Mouse (Mus musculus): Measurements from ENCODE around the gene Rcl1. TPM values are rescaled to one million over a fixed set of nuclear protein-coding genes. Genes with fewer than 3 reads are reported as not detected.

Rcl1 gene
- polyA plus RNA-seq, 1 experiment from 2014 or later: 54.7 TPM

DNA sequence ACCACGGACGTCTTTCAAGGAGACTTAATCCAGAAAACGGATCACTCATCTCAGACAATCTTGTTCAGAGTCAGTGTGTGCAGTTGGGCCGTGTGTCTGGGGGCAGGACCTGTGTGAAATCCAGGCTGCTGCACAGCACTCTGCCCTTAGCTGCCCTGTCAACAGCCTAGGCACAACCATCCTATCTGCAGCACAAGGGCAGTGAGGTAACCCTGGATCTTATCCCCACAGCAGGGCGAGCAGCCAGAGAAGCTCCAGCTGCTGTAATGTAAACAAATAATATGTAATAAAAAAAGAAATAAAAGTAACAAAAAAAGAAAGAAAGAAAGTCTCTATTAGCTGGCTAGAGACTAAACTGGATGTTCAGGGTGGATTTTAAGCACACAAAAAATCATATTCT lies 32.0 kb upstream of the Rcl1 start:
- no peaks in the 10 kb centered on the region for H3K27me3 ChIP-seq
- no peak overlapping the region for H3K4me2 ChIP-seq (replicated peaks)
- H3K36me3 ChIP-seq: no peaks in the 10 kb centered on the region
- 68% methylated on average over 5 of the region's 5 CpGs for WGBS
- no peak for ATAC-seq (ENCODE audit: low FRiP score, low read depth)
- H3K9ac ChIP-seq: no peak overlapping the region
- H3K4me3 ChIP-seq: no peak overlapping the region
- H3K27ac ChIP-seq: no peak overlapping the region
- no peaks in the 10 kb centered on the region for H3K9me3 ChIP-seq
- peaks cover 23% of the 10 kb centered on the region for H3K4me1 ChIP-seq

DNA sequence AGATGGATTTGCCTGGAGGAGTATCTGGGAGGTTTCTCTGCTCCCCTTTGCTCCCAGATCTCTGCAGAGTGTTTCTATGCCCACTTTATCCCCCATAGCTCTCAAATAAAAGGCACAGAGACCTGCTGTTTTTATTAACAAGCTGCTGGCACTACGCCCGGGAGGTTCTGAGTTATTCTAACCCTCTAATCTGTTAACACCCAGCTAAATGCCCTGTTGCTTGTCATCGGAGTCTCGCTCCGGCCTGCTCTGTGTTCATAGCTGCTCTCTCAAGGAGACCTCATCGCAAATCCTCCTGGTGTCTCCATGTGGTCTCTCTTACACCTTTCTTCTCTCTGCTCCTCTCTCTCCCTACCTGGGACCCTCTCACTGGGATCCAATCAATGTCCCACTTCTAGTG lies 26.4 kb upstream of the Rcl1 start:
- no peak overlapping the region for H3K27ac ChIP-seq
- H3K9ac ChIP-seq: no peak overlapping the region
- H3K4me2 ChIP-seq (replicated peaks): 0 out of 2 replicates have a peak overlapping the region, but pooled peaks have one; percentile 0
- WGBS: 37% methylated on average over 6 of the region's 6 CpGs
- H3K36me3 ChIP-seq: no peaks in the 10 kb centered on the region
- H3K4me1 ChIP-seq: peaks cover 31% of the 10 kb centered on the region
- H3K27me3 ChIP-seq: no peaks in the 10 kb centered on the region
- no peaks in the 10 kb centered on the region for H3K9me3 ChIP-seq
- peak; percentile 32; the same call in 1 of the 2 replicates for ATAC-seq (ENCODE audit: low FRiP score, low read depth)
- no peak overlapping the region for H3K4me3 ChIP-seq

DNA sequence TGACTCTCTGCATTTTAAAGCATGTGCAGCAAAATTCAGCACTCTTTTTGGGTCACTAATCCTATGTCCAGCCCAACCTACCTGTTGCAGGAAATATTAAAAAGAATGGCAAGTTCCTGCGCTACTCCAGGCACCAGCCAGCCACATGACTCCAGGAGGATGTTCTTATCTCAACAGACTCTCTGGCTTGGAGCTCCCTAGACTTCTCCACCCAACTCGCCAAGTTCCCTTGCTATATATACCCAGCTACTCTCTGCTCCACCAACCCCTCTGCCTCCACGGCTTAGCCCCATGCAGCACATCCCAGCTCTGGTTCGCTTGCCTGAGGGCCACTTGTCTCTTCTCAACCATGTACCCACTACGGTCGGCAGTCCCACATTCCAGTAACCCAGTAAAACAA lies 12.5 kb upstream of the Rcl1 start:
- Histone ChIP-seq H3K27ac (no peak overlapping the region), H3K9ac (no peak overlapping the region), H3K4me1 (no peaks in the 10 kb centered on the region), H3K4me2 (replicated peaks) (no peak overlapping the region), H3K27me3 (no peaks in the 10 kb centered on the region), H3K36me3 (no peaks in the 10 kb centered on the region), H3K9me3 (peaks cover under 1% of the 10 kb centered on the region; the same call in 1 of the 2 replicates), H3K4me3 (no peak overlapping the region)
- WGBS: 79% methylated on average over 6 of the region's 6 CpGs
- no peak for ATAC-seq (ENCODE audit: low FRiP score, low read depth)

DNA sequence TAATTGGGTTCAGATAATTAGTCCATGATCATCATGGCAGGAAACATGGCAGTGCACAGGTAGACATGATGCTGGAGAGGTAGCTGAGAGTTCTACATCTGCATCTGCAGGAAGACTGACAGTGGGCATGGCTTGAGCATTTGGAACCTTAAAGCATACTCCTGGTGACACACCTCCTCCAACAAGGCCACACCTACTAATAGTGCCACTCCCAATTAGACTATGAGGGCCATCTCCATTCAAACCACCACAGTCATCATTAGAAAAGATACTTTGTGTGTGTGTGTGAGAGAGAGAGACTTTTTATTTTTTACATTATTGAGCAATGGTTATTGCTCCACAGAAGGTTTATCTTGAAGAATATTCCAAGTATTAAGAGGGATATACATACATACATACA lies 9.0 kb upstream of the Rcl1 start:
- Histone ChIP-seq H3K9me3 (no peaks in the 10 kb centered on the region), H3K4me2 (replicated peaks) (no peak overlapping the region), H3K9ac (no peak overlapping the region), H3K4me1 (no peaks in the 10 kb centered on the region), H3K27ac (no peak overlapping the region), H3K4me3 (no peak overlapping the region), H3K36me3 (no peaks in the 10 kb centered on the region), H3K27me3 (no peaks in the 10 kb centered on the region)
- no peak for ATAC-seq (ENCODE audit: low FRiP score, low read depth)

DNA sequence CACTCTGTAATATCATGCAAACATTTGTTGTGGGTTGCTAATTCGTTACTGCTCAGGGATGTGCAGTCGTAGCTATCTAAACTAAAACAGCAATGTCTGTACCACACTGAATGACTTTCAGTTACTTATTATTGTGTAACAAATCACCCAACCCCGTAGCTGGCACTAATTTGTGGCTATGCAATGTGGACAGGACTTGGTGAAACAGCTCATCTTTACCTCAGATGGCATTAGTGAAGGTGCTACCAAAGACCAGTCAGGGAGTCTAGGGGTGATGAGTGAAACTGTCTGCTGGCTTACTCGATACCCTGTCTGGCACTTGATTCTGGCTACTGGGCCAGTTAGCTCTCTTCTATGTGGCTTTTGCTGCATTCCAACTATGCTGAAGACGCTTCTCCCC lies 2.1 kb upstream of the Rcl1 start:
- Histone ChIP-seq H3K9me3 (no peaks in the 10 kb centered on the region), H3K4me1 (peaks cover 13% of the 10 kb centered on the region), H3K4me2 (replicated peaks) (no peak overlapping the region), H3K27me3 (0 out of 2 replicates have a peak, but pooled peaks cover 3% of the 10 kb centered on the region), H3K36me3 (no peaks in the 10 kb centered on the region), H3K27ac (no peak overlapping the region), H3K4me3 (no peak overlapping the region), H3K9ac (no peak overlapping the region)
- WGBS: 80% methylated on average over 5 of the region's 5 CpGs
- ATAC-seq (ENCODE audit: low FRiP score, low read depth): no peak

DNA sequence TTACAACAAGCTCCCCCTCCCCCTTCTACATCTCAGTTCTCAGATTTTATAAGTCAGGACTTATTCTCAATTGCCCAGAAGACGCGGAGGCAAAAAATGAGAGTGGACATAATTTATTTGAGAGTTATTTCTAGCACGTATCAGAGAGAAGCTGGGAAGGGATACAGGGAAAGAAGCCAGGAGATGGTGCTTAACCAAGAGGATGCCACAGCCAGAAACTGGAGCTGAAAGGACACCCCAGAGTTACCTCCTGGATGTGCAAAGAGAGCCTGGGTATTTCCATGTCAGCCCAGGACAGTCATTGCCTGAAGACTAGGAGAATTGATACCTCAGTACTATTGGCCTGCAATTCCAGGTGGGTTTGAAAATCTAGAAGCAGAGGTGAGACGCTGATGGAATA lies 1.6 kb upstream of the Rcl1 start:
- 74% methylated on average over 4 of the region's 4 CpGs for WGBS

DNA sequence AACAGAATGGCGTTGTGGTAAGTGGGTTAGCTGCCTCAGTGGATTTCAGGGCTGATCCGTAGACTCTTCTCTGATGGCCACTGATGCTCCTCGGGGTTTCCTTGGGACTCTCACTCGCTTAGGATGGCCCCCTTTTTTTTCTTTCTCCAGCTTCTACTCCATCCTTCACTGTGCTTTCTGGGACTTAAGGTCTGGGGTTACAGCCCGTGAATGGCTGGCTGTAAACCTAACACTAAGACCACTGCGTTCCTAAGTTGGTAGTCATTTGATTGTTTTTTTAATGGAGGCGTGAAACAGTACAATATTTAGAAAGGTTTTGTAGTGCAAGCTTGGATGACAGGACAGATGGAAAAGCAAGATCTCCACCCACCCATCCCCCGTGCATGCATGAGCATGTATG lies 914 bp upstream of the Rcl1 start:
- 0 out of 2 replicates have a peak, but pooled peaks cover 3% of the 10 kb centered on the region for H3K27me3 ChIP-seq
- H3K9ac ChIP-seq: peak overlapping the region; percentile 76
- H3K4me3 ChIP-seq: peak overlapping the region; percentile 98
- H3K27ac ChIP-seq: 0 out of 2 replicates have a peak overlapping the region, but pooled peaks have one; percentile 67
- 23% methylated on average over 8 of the region's 8 CpGs for WGBS
- ATAC-seq (ENCODE audit: low FRiP score, low read depth): no peak
- no peaks in the 10 kb centered on the region for H3K36me3 ChIP-seq
- peak overlapping the region; percentile 77 for H3K4me2 ChIP-seq (replicated peaks)
- H3K9me3 ChIP-seq: no peaks in the 10 kb centered on the region
- peaks cover 16% of the 10 kb centered on the region for H3K4me1 ChIP-seq

More for the DNA sequence above, 1.6 kb upstream of the Rcl1 start:
- no peak overlapping the region for H3K4me2 ChIP-seq (replicated peaks)
- no peak overlapping the region for H3K4me3 ChIP-seq
- 0 out of 2 replicates have a peak, but pooled peaks cover 3% of the 10 kb centered on the region for H3K27me3 ChIP-seq
- H3K36me3 ChIP-seq: no peaks in the 10 kb centered on the region
- H3K9ac ChIP-seq: no peak overlapping the region
- H3K4me1 ChIP-seq: peaks cover 16% of the 10 kb centered on the region
- ATAC-seq (ENCODE audit: low FRiP score, low read depth): no peak
- H3K27ac ChIP-seq: no peak overlapping the region
- no peaks in the 10 kb centered on the region for H3K9me3 ChIP-seq

DNA sequence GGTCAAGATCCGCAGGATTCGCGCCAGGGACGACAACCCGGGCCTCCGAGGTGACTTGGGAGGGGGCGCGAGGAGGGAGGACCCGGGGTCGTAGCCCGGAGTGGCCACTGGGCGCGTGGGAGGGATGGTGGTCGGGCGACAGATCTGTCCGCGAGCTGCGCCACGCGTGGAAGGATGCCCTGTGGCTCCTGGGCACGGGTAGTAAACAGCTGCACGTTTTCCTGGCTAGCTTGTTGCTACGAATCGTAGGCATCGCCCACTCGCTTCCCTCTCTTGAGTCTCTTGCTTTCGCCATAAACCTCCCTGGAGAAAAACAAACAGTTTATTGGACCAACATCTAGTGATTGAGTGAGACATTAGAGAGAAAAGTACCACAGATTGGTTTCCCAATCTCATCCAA lies 416 bp downstream of the Rcl1 start:
- 0 out of 2 replicates have a peak, but pooled peaks cover 3% of the 10 kb centered on the region for H3K27me3 ChIP-seq
- peak; percentile 20; the same call in 1 of the 2 replicates for ATAC-seq (ENCODE audit: low FRiP score, low read depth)
- peak overlapping the region; percentile 98 for H3K4me3 ChIP-seq
- peak overlapping the region; percentile 77 for H3K4me2 ChIP-seq (replicated peaks)
- 0 out of 2 replicates have a peak, but pooled peaks cover under 1% of the 10 kb centered on the region for H3K36me3 ChIP-seq
- H3K4me1 ChIP-seq: peaks cover 16% of the 10 kb centered on the region
- whole genome bisulfite sequencing: under 1% methylated on average over 27 of the region's 27 CpGs
- no peak overlapping the region for H3K27ac ChIP-seq
- H3K9ac ChIP-seq: peak overlapping the region; percentile 80
- H3K9me3 ChIP-seq: no peaks in the 10 kb centered on the region

- Histone ChIP-seq H3K9me3 (no peaks in the 10 kb centered on the region), H3K4me2 (replicated peaks) (peak overlapping the region; percentile 77), H3K27me3 (0 out of 2 replicates have a peak, but pooled peaks cover 3% of the 10 kb centered on the region), H3K4me3 (peak overlapping the region; percentile 98), H3K36me3 (peaks cover 5% of the 10 kb centered on the region; the same call in 1 of the 2 replicates), H3K27ac (no peak overlapping the region), H3K4me1 (peaks cover 16% of the 10 kb centered on the region), H3K9ac (peak overlapping the region; percentile 80)
- 12% methylated on average over 13 of the region's 13 CpGs for WGBS
- no peak for ATAC-seq (ENCODE audit: low FRiP score, low read depth)
These were observed 923 bp downstream of the Rcl1 start for GRCm38 (mm10) chr19:29102098-29102497.

DNA sequence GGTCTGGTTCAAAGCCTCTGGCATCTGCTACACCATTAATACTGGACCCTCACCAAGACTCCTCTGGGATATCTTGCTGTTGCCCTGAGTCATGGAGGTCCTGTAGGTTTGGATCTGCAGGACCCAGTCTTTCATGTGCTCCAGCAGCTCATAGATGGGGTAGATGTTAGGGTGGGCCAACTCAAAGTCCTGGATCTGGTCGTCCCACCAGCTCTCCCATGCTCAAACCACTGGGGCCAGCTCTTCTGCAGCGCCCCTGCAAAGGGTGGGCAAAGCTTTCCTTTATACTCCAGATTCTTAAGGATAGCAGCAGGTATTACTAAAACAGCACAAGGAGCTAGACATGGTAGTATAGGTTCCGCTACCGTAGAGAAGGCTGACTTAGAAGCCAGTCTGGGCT lies 4.6 kb downstream of the Rcl1 start:
- 90% methylated on average over 4 of the region's 4 CpGs for WGBS
- peaks cover 7% of the 10 kb centered on the region for H3K4me1 ChIP-seq

DNA sequence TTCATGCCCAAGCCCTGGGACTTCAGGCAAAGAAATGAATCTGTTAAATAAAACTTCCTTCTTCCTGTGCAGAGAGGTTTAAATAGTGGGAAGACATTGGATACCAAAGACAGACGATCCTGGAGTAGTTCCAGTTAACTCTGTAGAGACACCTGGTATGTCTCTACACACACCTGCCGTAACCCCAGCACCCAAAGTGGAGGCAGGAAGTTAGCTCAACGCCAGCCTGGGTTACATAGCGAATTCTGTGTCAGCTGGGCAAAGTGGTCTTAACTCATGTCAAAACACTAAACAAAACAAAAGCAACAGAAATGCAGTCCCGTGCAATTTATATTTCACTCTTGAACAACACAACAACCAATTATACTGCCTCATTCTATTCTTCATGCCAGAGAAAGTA lies 5.1 kb downstream of the Rcl1 start:
- Histone ChIP-seq H3K27ac (no peak overlapping the region), H3K9me3 (no peaks in the 10 kb centered on the region), H3K4me3 (no peak overlapping the region), H3K4me2 (replicated peaks) (no peak overlapping the region), H3K9ac (no peak overlapping the region), H3K36me3 (peaks cover 7% of the 10 kb centered on the region; the same call in 1 of the 2 replicates), H3K4me1 (peaks cover 7% of the 10 kb centered on the region), H3K27me3 (no peaks in the 10 kb centered on the region)
- 88% methylated on average over 5 of the region's 5 CpGs for WGBS
- no peak for ATAC-seq (ENCODE audit: low FRiP score, low read depth)

More for the DNA sequence above, 4.6 kb downstream of the Rcl1 start:
- Histone ChIP-seq H3K36me3 (peaks cover 7% of the 10 kb centered on the region; the same call in 1 of the 2 replicates), H3K4me2 (replicated peaks) (no peak overlapping the region), H3K9ac (no peak overlapping the region), H3K9me3 (no peaks in the 10 kb centered on the region), H3K27me3 (no peaks in the 10 kb centered on the region), H3K27ac (no peak overlapping the region), H3K4me3 (no peak overlapping the region)
- ATAC-seq (ENCODE audit: low FRiP score, low read depth): no peak

DNA sequence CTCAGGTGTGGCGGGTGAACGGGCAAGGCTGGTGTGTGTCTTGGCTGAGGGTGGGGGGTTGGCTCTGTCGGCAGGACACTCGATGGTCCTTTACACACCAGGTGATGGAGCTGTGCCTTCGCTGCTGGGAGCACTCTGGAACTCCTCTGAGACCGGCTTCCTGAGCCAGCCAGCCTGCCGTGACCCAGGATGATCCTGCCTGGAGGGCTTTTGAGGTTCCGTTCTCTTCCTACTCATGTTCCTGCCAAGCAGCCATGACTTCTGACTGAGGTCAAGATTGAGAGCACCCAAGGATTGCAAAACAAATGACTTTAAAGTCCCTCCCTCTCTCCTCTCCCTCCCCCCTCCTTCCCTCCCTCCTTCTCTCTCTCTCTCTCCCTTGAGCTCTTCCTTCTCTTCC lies 11.5 kb downstream of the Rcl1 start:
- Histone ChIP-seq H3K9me3 (no peaks in the 10 kb centered on the region), H3K36me3 (0 out of 2 replicates have a peak, but pooled peaks cover 3% of the 10 kb centered on the region), H3K4me3 (no peak overlapping the region), H3K4me2 (replicated peaks) (no peak overlapping the region), H3K4me1 (no peaks in the 10 kb centered on the region), H3K27ac (no peak overlapping the region), H3K9ac (no peak overlapping the region), H3K27me3 (no peaks in the 10 kb centered on the region)
- ATAC-seq (ENCODE audit: low FRiP score, low read depth): no peak
- WGBS: 73% methylated on average over 8 of the region's 8 CpGs
